Mouse (Mus musculus) heart, embryonic 14.5 days (tissue): ENCODE results near the gene Bcat1. TPM values are rescaled to one million over a fixed set of nuclear protein-coding genes. Genes with fewer than 3 reads are reported as not detected.

Experiments
- ATAC-seq: fragments of 200-750 bp; cut with Nextera tagmentation; 2 replicates; pipeline ENCODE4 v1.8.0; 2017; ENCODE audit warnings: low read depth, moderate TSS enrichment; ENCODE audit not compliant: insufficient number of reproducible peaks, insufficient read depth, low FRiP score
- H3K27ac ChIP-seq, 2 experiments: fragments of 200-500 bp in 1 of 2; fragments of 300-500 bp in 1 of 2; sonication (generic) in 1 of 2; replicated peaks in 1 of 2; 2 replicates each; pipeline ENCODE4 v1.5.1; 2012 to 2014; ENCODE audit warnings: low read depth in 2 of 2, low read length in 2 of 2, control low read depth in 1 of 2, mild to moderate bottlenecking in 1 of 2, mixed read lengths in 1 of 2; ENCODE audit not compliant: control insufficient read depth in 1 of 2, insufficient read depth in 1 of 2
- H3K27me3 ChIP-seq: fragments of 300-500 bp; sonication (generic); 2 replicates; pipeline ENCODE4 v1.6.1; 2014; ENCODE audit warnings: mild to moderate bottlenecking, low read length, control low read depth; ENCODE audit not compliant: control insufficient read depth, insufficient read depth
- H3K36me3 ChIP-seq: fragments of 300-500 bp; sonication (generic); 2 replicates; pipeline ENCODE4 v1.6.1; 2014; ENCODE audit warnings: mild to moderate bottlenecking, control low read depth, low read length, mixed read lengths; ENCODE audit not compliant: control insufficient read depth, insufficient read depth
- H3K4me1 ChIP-seq, 2 experiments: fragments of 200-500 bp in 1 of 2; fragments of 300-500 bp in 1 of 2; sonication (generic) in 1 of 2; 2 replicates each; pipeline ENCODE4 v1.6.1; 2012 to 2014; ENCODE audit warnings: low read length in 2 of 2, control low read depth in 1 of 2, mixed read lengths in 1 of 2; ENCODE audit not compliant: control insufficient read depth in 2 of 2, insufficient read depth in 2 of 2
- H3K4me2 ChIP-seq: fragments of 300-500 bp; sonication (generic); 2 replicates; pipeline ENCODE4 v1.6.1; 2014; ENCODE audit warnings: mild to moderate bottlenecking, low read length
- H3K4me3 ChIP-seq, 2 experiments: fragments of 200-500 bp in 1 of 2; fragments of 300-500 bp in 1 of 2; sonication (generic) in 1 of 2; 2 replicates each; pipeline ENCODE4 v1.5.1; 2012 to 2014; ENCODE audit warnings: low read length in 2 of 2, mild to moderate bottlenecking in 2 of 2, control low read depth in 1 of 2, low read depth in 1 of 2, moderate library complexity in 1 of 2; ENCODE audit not compliant: control insufficient read depth in 1 of 2, insufficient read depth in 1 of 2
- H3K9ac ChIP-seq: fragments of 300-500 bp; sonication (generic); 2 replicates; pipeline ENCODE4 v1.6.1; 2014; ENCODE audit warnings: mild to moderate bottlenecking, low read length
- H3K9me3 ChIP-seq: fragments of 300-500 bp; sonication (generic); 2 replicates; pipeline ENCODE4 v1.6.1; 2016; ENCODE audit warnings: low read length, control low read depth; ENCODE audit not compliant: control insufficient read depth
- WGBS: fragments of 180-500 bp; shearing (Covaris S2); extraction: QIAGEN DNeasy Blood & Tissue Kit; methylation state at CpG from one replicate; pipeline ENCODE4 v1.1.7; 2014; 5-methylcytosine and 5-hydroxymethylcytosine counted together
- polyA plus RNA-seq: library from polyadenylated mRNA; unstranded; fragments of >200 nt; fragmentation: Nextera tagmentation; extraction: Ambion mirVana; gene quantifications from 2 replicates; pipeline ENCODE4 v1.2.1, GENCODE M21; 2014

Gene Bcat1
- polyA plus RNA-seq, 1 experiment from 2014 or later, result 6.2 TPM

DNA sequence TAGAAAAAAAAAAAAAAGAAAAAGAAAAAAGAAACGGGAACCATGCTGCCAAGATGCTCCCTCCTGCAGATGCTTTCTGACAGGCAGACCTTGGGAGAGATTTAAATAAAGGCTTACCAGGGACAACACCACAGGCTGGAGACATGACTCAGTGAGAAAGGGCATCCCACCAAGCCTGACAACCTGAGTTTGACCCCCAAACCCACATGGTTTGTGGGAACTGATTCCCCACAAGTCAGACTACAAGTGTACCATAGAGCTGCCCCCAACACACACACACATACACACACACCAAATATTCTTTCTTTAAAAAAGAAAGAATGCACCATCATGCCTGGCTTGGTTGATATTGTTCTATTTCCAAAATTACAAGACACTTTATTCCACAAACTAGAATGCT is 11.9 kb downstream of the Bcat1 start:
- Histone ChIP-seq H3K4me3 (no peak overlapping the region), H3K4me1 (no peaks in the 10 kb centered on the region)
- WGBS, result 80% methylated on average over 1 of the region's 1 CpGs

DNA sequence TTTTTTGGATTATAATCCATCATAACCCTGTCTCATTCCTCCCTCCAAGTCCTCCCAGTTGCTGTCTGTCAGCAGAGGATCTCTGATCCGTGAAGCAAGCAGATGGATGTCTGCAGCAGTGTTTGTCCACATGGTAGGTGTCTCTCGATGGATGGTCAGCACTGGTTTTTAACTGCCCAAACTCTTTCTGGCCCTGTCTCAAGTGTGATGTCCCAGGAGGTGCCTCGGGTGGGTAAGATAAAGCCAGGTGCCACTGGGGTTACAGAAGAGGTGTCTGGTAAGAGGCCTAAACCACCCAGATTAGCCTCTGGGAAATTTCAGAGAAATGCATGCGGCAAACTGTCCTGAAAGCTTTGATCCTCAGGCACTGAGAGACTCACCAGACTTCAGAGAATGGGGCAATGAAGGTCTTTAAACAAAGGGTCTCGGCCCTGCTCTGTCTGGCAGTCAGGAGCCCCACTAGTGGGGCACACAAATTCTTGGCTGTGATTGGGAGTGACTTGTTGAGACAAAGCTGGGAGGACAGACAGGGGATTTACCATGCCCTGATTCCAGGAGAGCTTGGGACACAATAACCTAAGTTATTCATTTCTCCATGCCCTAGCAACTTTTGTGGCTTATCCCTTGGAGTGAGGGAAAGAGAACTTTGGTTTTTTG is 12.6 kb downstream of the Bcat1 start:
- Histone ChIP-seq H3K9ac (no peak overlapping the region), H3K36me3 (no peaks in the 10 kb centered on the region), H3K4me2 (no peak overlapping the region), H3K4me3 (no peak overlapping the region), H3K4me1 (no peaks in the 10 kb centered on the region), H3K9me3 (no peaks in the 10 kb centered on the region), H3K27ac (no peak overlapping the region), H3K27me3 (no peaks in the 10 kb centered on the region)
- ATAC-seq, result no peak
- 52% methylated on average over 5 of the region's 5 CpGs for WGBS

More for the DNA sequence above, 11.9 kb downstream of the Bcat1 start:
- Histone ChIP-seq H3K27ac (no peak overlapping the region), H3K9me3 (no peaks in the 10 kb centered on the region), H3K27me3 (no peaks in the 10 kb centered on the region), H3K36me3 (no peaks in the 10 kb centered on the region), H3K9ac (no peak overlapping the region), H3K4me2 (no peak overlapping the region)
- no peak for ATAC-seq

DNA sequence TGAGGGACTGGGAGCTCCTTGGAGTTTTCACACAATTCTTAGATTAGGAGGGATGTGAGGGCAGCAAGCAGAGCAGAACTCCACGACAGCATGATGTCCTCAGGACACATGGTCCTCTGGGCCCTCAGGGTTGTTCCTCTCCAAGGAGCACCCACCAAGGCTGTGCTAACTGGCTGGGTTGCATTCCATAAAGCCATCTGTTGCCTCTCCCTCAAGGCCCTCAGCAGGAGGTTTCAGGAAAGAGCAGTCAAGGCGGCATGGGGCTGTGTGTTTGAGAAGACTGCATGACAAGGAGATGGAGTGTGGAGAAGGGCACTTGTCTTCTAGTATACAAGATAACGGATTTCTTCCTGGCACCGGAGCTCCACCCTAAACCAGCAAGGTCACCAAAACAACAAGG is 13.2 kb downstream of the Bcat1 start:
- no peak for ATAC-seq
- H3K9me3 ChIP-seq, result no peaks in the 10 kb centered on the region
- H3K4me3 ChIP-seq, result no peak overlapping the region
- H3K36me3 ChIP-seq, result no peaks in the 10 kb centered on the region
- H3K27ac ChIP-seq, result no peak overlapping the region
- H3K27me3 ChIP-seq, result no peaks in the 10 kb centered on the region
- no peak overlapping the region for H3K9ac ChIP-seq
- WGBS, result 37% methylated on average over 4 of the region's 4 CpGs
- H3K4me1 ChIP-seq, result no peaks in the 10 kb centered on the region
- no peak overlapping the region for H3K4me2 ChIP-seq

DNA sequence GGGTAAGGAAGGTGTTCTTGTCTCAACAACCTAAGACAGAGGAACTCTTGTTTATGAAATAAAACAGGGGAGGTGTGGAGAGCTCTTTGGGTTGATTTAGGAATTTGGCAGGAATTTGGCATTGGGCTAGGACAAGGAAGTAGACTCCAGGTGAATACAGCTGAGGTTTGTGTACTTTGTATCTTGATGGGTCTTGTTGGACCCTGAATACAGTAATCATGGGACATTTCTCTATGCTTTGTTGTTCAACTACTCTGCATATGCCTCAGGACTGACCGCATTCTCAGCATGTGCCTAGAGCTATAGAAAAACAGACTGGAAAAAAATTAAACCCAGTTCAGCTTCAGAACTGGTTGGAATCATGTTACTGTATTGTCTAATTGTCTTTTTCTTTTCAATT is 14.6 kb downstream of the Bcat1 start:
- Histone ChIP-seq H3K4me2 (no peak overlapping the region), H3K9ac (no peak overlapping the region), H3K36me3 (no peaks in the 10 kb centered on the region), H3K27me3 (no peaks in the 10 kb centered on the region), H3K27ac (no peak overlapping the region), H3K4me1 (no peaks in the 10 kb centered on the region), H3K9me3 (no peaks in the 10 kb centered on the region), H3K4me3 (no peak overlapping the region)
- no peak for ATAC-seq
- WGBS, result 95% methylated on average over 1 of the region's 1 CpGs

DNA sequence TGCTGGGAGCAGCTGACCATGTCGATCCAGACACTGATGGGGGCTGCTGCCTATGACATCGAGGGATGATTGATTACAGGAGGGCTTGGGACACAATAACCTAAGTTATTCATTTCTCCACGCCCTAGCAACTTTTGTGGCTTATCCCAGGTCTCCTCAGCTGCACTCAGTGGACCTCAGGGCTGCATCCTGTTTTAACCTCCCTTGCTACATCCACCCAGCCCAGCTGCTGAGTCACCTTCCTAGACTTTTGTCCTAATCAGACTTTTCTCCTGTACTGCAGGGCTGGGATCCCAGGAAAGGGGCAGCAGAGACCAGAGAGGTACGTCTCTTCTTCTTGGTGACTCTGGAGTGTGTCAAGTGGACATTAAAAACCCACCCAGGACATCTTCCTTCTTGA is 19.9 kb downstream of the Bcat1 start:
- H3K27me3 ChIP-seq, result no peaks in the 10 kb centered on the region
- H3K4me2 ChIP-seq, result no peak overlapping the region
- no peak overlapping the region for H3K9ac ChIP-seq
- H3K27ac ChIP-seq, result no peak overlapping the region
- H3K4me1 ChIP-seq, result no peaks in the 10 kb centered on the region
- no peak overlapping the region for H3K4me3 ChIP-seq
- H3K9me3 ChIP-seq, result no peaks in the 10 kb centered on the region
- no peaks in the 10 kb centered on the region for H3K36me3 ChIP-seq
- no peak for ATAC-seq
- 76% methylated on average over 4 of the region's 4 CpGs for WGBS

DNA sequence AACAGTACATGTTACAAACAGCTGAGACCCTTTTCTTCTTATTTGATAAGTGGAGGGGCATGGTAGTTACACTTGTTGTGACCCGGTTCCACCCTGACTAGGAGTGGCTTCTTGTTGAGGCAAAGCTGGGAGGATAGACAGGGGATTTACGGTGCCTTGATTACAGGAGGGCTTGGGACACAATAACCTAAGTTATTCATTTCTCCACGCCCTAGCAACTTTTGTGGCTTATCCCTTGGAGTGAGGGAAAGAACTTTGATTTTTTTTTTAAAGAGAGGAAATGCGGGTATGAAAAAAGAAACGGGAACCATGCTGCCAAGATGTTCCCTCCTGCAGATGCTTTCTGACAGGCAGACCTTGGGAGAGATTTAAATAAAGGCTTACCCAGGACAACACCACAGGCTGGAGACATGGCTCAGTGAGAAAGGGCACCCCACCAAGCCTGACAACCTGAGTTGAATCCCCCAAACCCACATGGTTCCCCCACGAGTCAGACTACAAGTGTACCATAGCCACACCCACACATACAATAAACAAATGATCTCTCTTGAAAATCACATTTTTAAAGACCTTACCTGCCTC is 20.6 kb downstream of the Bcat1 start:
- ATAC-seq, result no peak
- H3K4me2 ChIP-seq, result no peak overlapping the region
- no peak overlapping the region for H3K4me3 ChIP-seq
- H3K27ac ChIP-seq, result no peak overlapping the region
- no peaks in the 10 kb centered on the region for H3K36me3 ChIP-seq
- no peak overlapping the region for H3K9ac ChIP-seq
- H3K4me1 ChIP-seq, result no peaks in the 10 kb centered on the region; a peak in 1 of 4 replicates
- 77% methylated on average over 6 of the region's 6 CpGs for WGBS
- H3K9me3 ChIP-seq, result no peaks in the 10 kb centered on the region
- H3K27me3 ChIP-seq, result peaks cover under 1% of the 10 kb centered on the region; the same call in 1 of the 2 replicates

DNA sequence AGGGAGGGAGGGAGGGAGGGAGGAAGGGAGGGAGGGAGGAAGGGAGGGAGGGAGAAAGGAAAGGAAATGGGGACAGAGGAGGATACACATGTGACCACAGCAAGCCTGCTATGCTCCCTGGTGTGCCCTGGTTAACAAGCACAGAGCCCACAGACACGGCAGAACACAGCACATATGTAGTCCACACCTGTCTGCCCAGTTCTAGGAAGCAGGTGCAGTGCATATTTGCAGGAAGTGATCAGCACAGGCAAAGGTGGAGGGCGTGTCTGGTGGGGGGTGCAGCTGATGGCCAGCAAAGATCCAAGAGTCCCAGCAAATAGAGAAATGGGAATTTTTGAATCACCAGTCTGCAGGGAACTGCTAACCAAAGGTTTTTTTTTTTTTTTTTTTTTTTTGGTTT is 23.3 kb downstream of the Bcat1 start:
- ATAC-seq, result no peak
- no peak overlapping the region for H3K4me3 ChIP-seq
- peaks cover 10% of the 10 kb centered on the region; the same call in 1 of the 2 replicates for H3K27me3 ChIP-seq
- no peaks in the 10 kb centered on the region for H3K36me3 ChIP-seq
- H3K9ac ChIP-seq, result no peak overlapping the region
- H3K9me3 ChIP-seq, result no peaks in the 10 kb centered on the region
- H3K27ac ChIP-seq, result no peak overlapping the region
- H3K4me2 ChIP-seq, result no peak overlapping the region
- WGBS, result 85% methylated on average over 2 of the region's 2 CpGs
- H3K4me1 ChIP-seq, result peaks cover 6% of the 10 kb centered on the region in 2 experiments; a peak in 3 of 4 replicates

DNA sequence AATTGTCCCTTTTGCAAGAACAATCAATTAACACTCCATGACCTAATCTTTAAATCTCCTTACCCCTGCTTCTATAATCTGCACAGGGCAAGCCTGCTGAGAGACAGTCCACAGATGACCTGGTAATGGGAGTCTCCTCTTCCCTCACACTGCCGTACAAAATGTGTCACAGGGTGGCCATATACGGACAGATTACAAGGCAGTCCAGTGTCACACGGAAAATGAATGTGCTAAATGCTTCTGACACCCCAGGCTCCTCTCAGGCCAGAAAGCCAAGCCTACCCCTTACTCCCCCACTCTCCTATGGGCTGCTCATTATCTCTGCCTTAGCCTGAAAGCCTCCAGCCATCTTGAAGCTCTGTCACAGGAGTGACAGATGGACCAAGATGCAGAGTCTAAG is 25.1 kb downstream of the Bcat1 start:
- Histone ChIP-seq H3K4me2 (no peak overlapping the region), H3K27me3 (peaks cover 10% of the 10 kb centered on the region; the same call in 1 of the 2 replicates), H3K9ac (no peak overlapping the region), H3K27ac (no peak overlapping the region), H3K36me3 (no peaks in the 10 kb centered on the region), H3K4me1 (peaks cover 6% of the 10 kb centered on the region in 2 experiments; a peak in 3 of 4 replicates), H3K4me3 (no peak overlapping the region), H3K9me3 (no peaks in the 10 kb centered on the region)
- 23% methylated on average over 3 of the region's 3 CpGs for WGBS
- ATAC-seq, result no peak
